Mouse (Mus musculus): ENCODE measurements around the gene Ramp1. TPM values are rescaled to one million over a fixed set of nuclear protein-coding genes. Genes with fewer than 3 reads are reported as not detected.
A peak's percentile ranks its signal among the peaks of the same experiment; 100 is the strongest.

The Ramp1 gene
- 1 to 10 TPM in 4 of 26 experiments, under 1 TPM in 6, not detected in 16; 0.32 to 3.0 (median 0.64) TPM for total RNA-seq (2018; cell fraction: chromatin; rRNA removed)
- 1 to 10 TPM in 13 of 26 experiments, under 1 TPM in 13; 0.39 to 7.6 (median 2.0) TPM for total RNA-seq (2018; cell fraction: cytosol; rRNA removed)
- 1 to 10 TPM in 9 of 26 experiments, under 1 TPM in 11, not detected in 6; 0.17 to 4.2 (median 0.90) TPM for total RNA-seq (2018; cell fraction: nucleus; rRNA removed)
- 1.4 to 9.6 TPM (median 1.5 TPM) in 3 replicates for polyA plus RNA-seq (2018)

- Histone ChIP-seq H3K36me3 (ENCODE audit: inconsistent target) (no peaks in the 10 kb centered on the region), H3K79me2 (ENCODE audit: inconsistent target) (no peaks in the 10 kb centered on the region; the same call in 1 of the 2 replicates), H3K4me3 (ENCODE audit: inconsistent target) (peak within 1 kb of the TSS; percentile 7; the same call in 1 of the 2 replicates), H3K27ac (no peak within 1 kb of the TSS)
- 2% methylated on average over 36 of the region's 37 CpGs for WGBS (ENCODE audit: missing documents)
These were observed at the start of gene Ramp1 for GRCm38 (mm10) chr1:91179533-91180173. TSS of gene Ramp1 (plus strand) at chr1:91179822.

- no peak overlapping the region for H3K27ac ChIP-seq
- WGBS (ENCODE audit: missing documents) = 73% methylated on average over 2 of the region's 2 CpGs
- H3K36me3 ChIP-seq (ENCODE audit: inconsistent target) = no peaks in the 10 kb centered on the region
- H3K79me2 ChIP-seq (ENCODE audit: inconsistent target) = no peaks in the 10 kb centered on the region
- no peak overlapping the region for H3K4me3 ChIP-seq (ENCODE audit: inconsistent target)
These were observed 42.6 kb upstream of the Ramp1 start for GRCm38 (mm10) chr1:91137036-91137435.

GRCm38 (mm10) chr1:91144813-91145212 is 34.8 kb upstream of the Ramp1 start, which contains the start of gene Rbm44:
TSS of gene Rbm44 (plus strand) at chr1:91145089.
- H3K4me3 ChIP-seq (ENCODE audit: inconsistent target) = no peak within 1 kb of the TSS
- H3K36me3 ChIP-seq (ENCODE audit: inconsistent target) = no peaks in the 10 kb centered on the region
- no peaks in the 10 kb centered on the region for H3K79me2 ChIP-seq (ENCODE audit: inconsistent target)
- WGBS (ENCODE audit: missing documents) = 85% methylated on average over 20 of the region's 20 CpGs
- no peak within 1 kb of the TSS for H3K27ac ChIP-seq

DNA sequence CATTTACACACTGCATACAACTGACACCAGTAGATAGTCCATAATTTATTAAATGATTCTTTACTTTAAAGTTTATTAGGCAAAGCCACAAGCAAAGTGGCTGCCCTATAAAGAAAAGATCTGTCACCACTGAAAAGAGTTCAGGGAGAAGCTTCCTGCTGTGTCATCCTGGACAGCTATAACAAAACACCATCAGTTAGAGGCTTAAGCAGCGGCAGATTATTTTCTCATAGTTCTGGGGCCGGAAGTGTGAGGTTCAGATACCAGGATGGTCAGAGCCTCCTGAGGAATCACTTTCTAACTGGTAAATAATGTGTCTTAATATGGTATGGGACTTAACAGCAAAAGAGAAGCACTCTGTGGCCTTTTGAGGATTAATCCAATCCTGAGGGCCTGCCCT is 28.1 kb upstream of the Ramp1 start:
- H3K4me3 ChIP-seq (ENCODE audit: inconsistent target) = no peak overlapping the region
- no peak overlapping the region for H3K27ac ChIP-seq
- 73% methylated on average over 2 of the region's 2 CpGs for WGBS (ENCODE audit: missing documents)
- no peaks in the 10 kb centered on the region for H3K79me2 ChIP-seq (ENCODE audit: inconsistent target)
- H3K36me3 ChIP-seq (ENCODE audit: inconsistent target) = no peaks in the 10 kb centered on the region

DNA sequence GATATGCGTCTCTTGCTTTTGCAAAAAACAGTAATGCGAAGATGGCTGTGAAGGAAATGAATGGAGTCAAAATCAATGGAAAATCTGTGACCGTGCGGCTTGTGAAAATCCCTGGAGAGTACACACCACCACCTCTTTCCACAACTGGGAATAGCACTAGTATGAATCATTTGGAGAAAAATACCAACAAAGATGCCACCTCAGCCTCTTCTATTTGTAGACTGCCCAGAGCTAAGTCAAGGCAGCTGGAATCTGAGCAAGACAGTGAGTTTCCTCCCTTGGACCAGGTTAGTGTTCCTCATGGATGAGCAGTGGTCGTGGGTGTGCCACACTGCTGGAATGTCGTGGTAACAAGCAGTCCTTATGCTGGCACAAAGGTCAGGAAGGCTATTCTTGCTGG is 12.8 kb upstream of the Ramp1 start:
- WGBS (ENCODE audit: missing documents) = 90% methylated on average over 6 of the region's 6 CpGs
- H3K79me2 ChIP-seq (ENCODE audit: inconsistent target) = no peaks in the 10 kb centered on the region
- no peaks in the 10 kb centered on the region for H3K36me3 ChIP-seq (ENCODE audit: inconsistent target)
- H3K4me3 ChIP-seq (ENCODE audit: inconsistent target) = no peak overlapping the region
- no peak overlapping the region for H3K27ac ChIP-seq

- H3K36me3 ChIP-seq (ENCODE audit: inconsistent target) = no peaks in the 10 kb centered on the region
- H3K4me3 ChIP-seq (ENCODE audit: inconsistent target) = no peak overlapping the region
- H3K27ac ChIP-seq = no peak overlapping the region
- H3K79me2 ChIP-seq (ENCODE audit: inconsistent target) = no peaks in the 10 kb centered on the region
- 79% methylated on average over 4 of the region's 4 CpGs for WGBS (ENCODE audit: missing documents)
These were observed 10.5 kb upstream of the Ramp1 start for GRCm38 (mm10) chr1:91169157-91169556.

- WGBS (ENCODE audit: missing documents) = 98% methylated on average over 5 of the region's 5 CpGs
- Histone ChIP-seq H3K36me3 (ENCODE audit: inconsistent target) (no peaks in the 10 kb centered on the region), H3K79me2 (ENCODE audit: inconsistent target) (no peaks in the 10 kb centered on the region), H3K27ac (no peak overlapping the region), H3K4me3 (ENCODE audit: inconsistent target) (no peak overlapping the region)
These were observed 4.8 kb upstream of the Ramp1 start for GRCm38 (mm10) chr1:91174796-91175195.

DNA sequence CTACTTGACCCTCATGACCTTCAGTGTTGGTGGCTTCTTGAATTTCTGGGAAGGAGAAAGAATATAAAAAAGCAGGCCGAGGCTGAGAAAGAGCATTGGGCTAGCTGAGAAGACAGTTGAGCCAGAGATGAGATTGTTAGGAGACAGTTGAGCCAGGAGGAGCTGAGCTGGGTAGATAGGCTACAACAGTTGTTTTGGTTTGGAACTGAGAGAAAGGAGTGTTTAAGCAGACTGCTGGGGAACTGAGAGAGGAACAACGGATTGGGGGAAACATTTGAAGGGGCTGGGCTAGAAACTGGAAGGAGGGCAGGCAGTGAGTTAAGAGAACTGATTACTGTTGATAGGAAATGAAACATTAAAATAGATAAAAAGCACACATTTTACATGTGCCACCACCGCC is 3.6 kb upstream of the Ramp1 start:
- Histone ChIP-seq H3K36me3 (ENCODE audit: inconsistent target) (no peaks in the 10 kb centered on the region), H3K79me2 (ENCODE audit: inconsistent target) (no peaks in the 10 kb centered on the region), H3K4me3 (ENCODE audit: inconsistent target) (no peak overlapping the region), H3K27ac (no peak overlapping the region)
- WGBS (ENCODE audit: missing documents) = 58% methylated on average over 2 of the region's 3 CpGs

GRCm38 (mm10) chr1:91176871-91177270 is 2.8 kb upstream of the Ramp1 start:
- H3K36me3 ChIP-seq (ENCODE audit: inconsistent target) = no peaks in the 10 kb centered on the region
- H3K4me3 ChIP-seq (ENCODE audit: inconsistent target) = no peak overlapping the region
- WGBS (ENCODE audit: missing documents) = 92% methylated on average over 4 of the region's 4 CpGs
- no peak overlapping the region for H3K27ac ChIP-seq
- H3K79me2 ChIP-seq (ENCODE audit: inconsistent target) = no peaks in the 10 kb centered on the region

- 13% methylated on average over 5 of the region's 5 CpGs for WGBS (ENCODE audit: missing documents)
- H3K4me3 ChIP-seq (ENCODE audit: inconsistent target) = no peak overlapping the region
- no peaks in the 10 kb centered on the region for H3K36me3 ChIP-seq (ENCODE audit: inconsistent target)
- no peaks in the 10 kb centered on the region; the same call in 1 of the 2 replicates for H3K79me2 ChIP-seq (ENCODE audit: inconsistent target)
- no peak overlapping the region for H3K27ac ChIP-seq
These were observed 536 bp upstream of the Ramp1 start for GRCm38 (mm10) chr1:91179086-91179485.

GRCm38 (mm10) chr1:91180174-91180565 is 548 bp downstream of the Ramp1 start:
- 5% methylated on average over 14 of the region's 14 CpGs for WGBS (ENCODE audit: missing documents)
- no peaks in the 10 kb centered on the region for H3K36me3 ChIP-seq (ENCODE audit: inconsistent target)
- H3K27ac ChIP-seq = no peak overlapping the region

DNA sequence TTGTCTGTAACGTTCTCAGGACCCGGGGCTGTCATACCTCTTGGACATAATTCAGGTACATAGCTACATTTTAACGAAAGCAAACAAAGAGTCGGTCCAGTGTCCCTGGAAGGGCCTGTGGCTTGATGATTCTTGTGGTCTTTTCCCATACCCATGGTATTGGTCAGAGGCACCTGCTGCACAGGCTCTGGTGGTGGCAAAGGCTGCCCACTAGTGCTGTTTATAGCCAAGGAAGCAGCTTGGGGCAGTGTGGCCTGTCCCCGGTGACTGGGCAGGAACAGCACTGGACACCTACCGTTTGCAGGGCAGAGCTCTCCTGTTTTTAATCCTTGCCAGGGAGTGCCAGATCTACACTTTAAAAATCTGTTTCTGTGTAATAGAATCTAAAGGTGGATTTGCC is 1.1 kb downstream of the Ramp1 start:
- H3K36me3 ChIP-seq (ENCODE audit: inconsistent target) = no peaks in the 10 kb centered on the region
- H3K27ac ChIP-seq = no peak overlapping the region
- WGBS (ENCODE audit: missing documents) = 15% methylated on average over 6 of the region's 6 CpGs
- no peak overlapping the region for H3K4me3 ChIP-seq (ENCODE audit: inconsistent target)
- no peaks in the 10 kb centered on the region; the same call in 1 of the 2 replicates for H3K79me2 ChIP-seq (ENCODE audit: inconsistent target)

More at GRCm38 (mm10) chr1:91180174-91180565, 548 bp downstream of the Ramp1 start:
- Histone ChIP-seq H3K4me3 (ENCODE audit: inconsistent target) (peak overlapping the region; percentile 7; the same call in 1 of the 2 replicates), H3K79me2 (ENCODE audit: inconsistent target) (no peaks in the 10 kb centered on the region; the same call in 1 of the 2 replicates)

- H3K27ac ChIP-seq = no peak overlapping the region
- H3K79me2 ChIP-seq (ENCODE audit: inconsistent target) = no peaks in the 10 kb centered on the region; the same call in 1 of the 2 replicates
- no peaks in the 10 kb centered on the region for H3K36me3 ChIP-seq (ENCODE audit: inconsistent target)
- WGBS (ENCODE audit: missing documents) = 35% methylated on average over 5 of the region's 5 CpGs
- no peak overlapping the region for H3K4me3 ChIP-seq (ENCODE audit: inconsistent target)
These were observed 1.6 kb downstream of the Ramp1 start for GRCm38 (mm10) chr1:91181261-91181660.

- H3K36me3 ChIP-seq (ENCODE audit: inconsistent target) = no peaks in the 10 kb centered on the region
- H3K27ac ChIP-seq = no peak overlapping the region
- 15% methylated on average over 12 of the region's 12 CpGs for WGBS (ENCODE audit: missing documents)
- no peaks in the 10 kb centered on the region; the same call in 1 of the 2 replicates for H3K79me2 ChIP-seq (ENCODE audit: inconsistent target)
- H3K4me3 ChIP-seq (ENCODE audit: inconsistent target) = no peak overlapping the region
These were observed 2.3 kb downstream of the Ramp1 start for GRCm38 (mm10) chr1:91181784-91182450.

DNA sequence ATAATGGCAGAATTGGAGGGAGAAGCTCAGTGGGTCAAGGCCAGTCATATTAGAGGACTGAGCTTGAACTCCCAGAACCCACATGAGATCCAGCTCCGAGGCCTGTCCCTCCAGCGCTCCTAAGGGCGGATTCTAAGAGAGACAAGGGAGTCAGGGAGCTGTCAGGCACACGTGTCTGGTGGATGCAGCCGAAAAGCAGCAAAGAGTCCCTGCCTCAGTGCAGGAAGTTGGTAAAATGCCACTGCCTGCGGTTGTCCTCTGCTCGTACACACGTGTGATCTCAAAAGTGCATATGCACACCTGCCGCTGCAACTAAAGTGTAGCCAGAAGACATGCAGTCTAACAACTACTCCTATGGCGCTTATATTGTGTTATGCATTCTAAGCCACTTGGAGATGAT is 3.7 kb downstream of the Ramp1 start:
- H3K27ac ChIP-seq = no peak overlapping the region
- H3K4me3 ChIP-seq (ENCODE audit: inconsistent target) = no peak overlapping the region
- 57% methylated on average over 10 of the region's 10 CpGs for WGBS (ENCODE audit: missing documents)
- H3K36me3 ChIP-seq (ENCODE audit: inconsistent target) = no peaks in the 10 kb centered on the region
- no peaks in the 10 kb centered on the region; the same call in 1 of the 2 replicates for H3K79me2 ChIP-seq (ENCODE audit: inconsistent target)

All from macrophage (primary cell).